In the genomic region with DNA sequence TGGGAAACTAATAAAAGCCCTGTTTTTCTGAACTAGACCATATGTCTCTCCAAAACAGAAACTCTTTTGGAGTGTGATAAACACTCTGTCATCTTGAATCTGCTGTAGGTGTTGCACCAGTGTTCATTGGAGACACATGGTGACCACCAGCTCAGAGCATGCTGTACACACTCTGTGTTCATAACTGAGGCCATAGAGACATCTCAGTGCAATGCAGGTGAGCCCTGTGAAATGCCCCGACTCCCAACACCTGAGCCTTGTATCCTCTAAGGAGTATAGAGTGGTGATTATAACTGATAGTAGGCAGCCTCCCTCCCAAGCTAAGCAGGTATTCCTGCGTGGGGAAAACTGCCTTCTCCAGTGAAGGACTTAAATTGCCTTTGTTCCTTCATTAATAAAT, we compare ENCODE assay signal across 35 mouse cellular contexts.
"Had no signal": no experiment of that assay in that cellular context is flagged by ENCODE, and none has a peak within 500 bp of the region (broad histone marks: within the 10 kb centered on the region; RNA-seq: fewer than 3 reads in every experiment).

No protein-coding gene starts in this region.

- DNase-seq: heart, postnatal 10 days; heart, postnatal 14 days; heart, postnatal 36 days; heart, postnatal 4 days; kidney, adult 11 months; kidney, adult 18-20 months; kidney, adult 2 months; kidney, adult 8-10 months; kidney, adult 9 months; kidney, postnatal 10 days; kidney, postnatal 14 days; kidney, postnatal 25 days; kidney, postnatal 36 days; kidney, postnatal 4 days; layer of hippocampus, adult 9-11 months; layer of hippocampus, postnatal 36 days had no signal

- ATAC-seq: hindbrain, embryonic 16.5 days; hindbrain, postnatal 0 days; inflammation-experienced regulatory T-cells, adult 6 months; intestine, embryonic 15.5 days; intestine, embryonic 16.5 days; intestine, postnatal 0 days had no signal

- H3K27me3 ChIP-seq: heart, embryonic 12.5 days; heart, embryonic 13.5 days; heart, embryonic 15.5 days; hindbrain, embryonic 12.5 days; hindbrain, embryonic 13.5 days; hindbrain, embryonic 15.5 days; intestine, embryonic 15.5 days; kidney, embryonic 15.5 days had no signal

- H3K27ac ChIP-seq: heart, embryonic 10.5 days; heart, embryonic 13.5 days; heart, embryonic 15.5 days; hindbrain, embryonic 10.5 days; hindbrain, embryonic 12.5 days; hindbrain, embryonic 13.5 days; hindbrain, embryonic 14.5 days; hindbrain, embryonic 15.5 days; hindbrain, postnatal 0 days; intestine, embryonic 15.5 days; kidney, embryonic 15.5 days; kidney, postnatal 0 days; layer of hippocampus, adult 2 months had no signal

- H3K4me2 ChIP-seq: heart, embryonic 11.5 days; heart, embryonic 12.5 days; heart, embryonic 13.5 days; heart, embryonic 15.5 days; hindbrain, embryonic 12.5 days; hindbrain, embryonic 13.5 days; hindbrain, embryonic 14.5 days; hindbrain, embryonic 15.5 days; intestine, embryonic 15.5 days; kidney, embryonic 15.5 days had no signal

- H3K4me1 ChIP-seq: heart, embryonic 10.5 days; heart, embryonic 12.5 days; heart, embryonic 13.5 days; heart, embryonic 15.5 days; hindbrain, embryonic 10.5 days; hindbrain, embryonic 12.5 days; intestine, embryonic 15.5 days had no signal

- H3K9me3 ChIP-seq: heart, embryonic 10.5 days; heart, embryonic 13.5 days; heart, embryonic 15.5 days; hindbrain, embryonic 10.5 days; hindbrain, embryonic 12.5 days; hindbrain, embryonic 13.5 days; hindbrain, embryonic 15.5 days; intestine, embryonic 15.5 days; kidney, embryonic 15.5 days had no signal

- H3K36me3 ChIP-seq: heart, embryonic 10.5 days; heart, embryonic 12.5 days; heart, embryonic 13.5 days; heart, embryonic 15.5 days; hindbrain, embryonic 10.5 days; hindbrain, embryonic 12.5 days; hindbrain, embryonic 13.5 days; hindbrain, embryonic 15.5 days; intestine, embryonic 15.5 days; kidney, embryonic 15.5 days had no signal

- H3K9ac ChIP-seq: heart, embryonic 12.5 days; heart, embryonic 13.5 days; heart, embryonic 15.5 days; hindbrain, embryonic 12.5 days; hindbrain, embryonic 13.5 days; hindbrain, embryonic 14.5 days; hindbrain, embryonic 15.5 days; intestine, embryonic 15.5 days; kidney, embryonic 15.5 days had no signal

- H3K4me3 ChIP-seq: heart, embryonic 10.5 days; heart, embryonic 12.5 days; heart, embryonic 13.5 days; heart, embryonic 15.5 days; hindbrain, embryonic 10.5 days; hindbrain, embryonic 12.5 days; hindbrain, embryonic 13.5 days; hindbrain, embryonic 15.5 days; intestine, embryonic 15.5 days; kidney, embryonic 15.5 days; layer of hippocampus, adult 2 months had no signal
